Mouse (Mus musculus) MEL (cell line): Measurements from ENCODE around the gene Tubb2b. TPM values are rescaled to one million over a fixed set of nuclear protein-coding genes. Genes with fewer than 3 reads are reported as not detected.

Experiments
- DNase-seq: peaks from one replicate; pipeline ENCODE4 v3.0.0; 2011; ENCODE audit warnings: low read depth, low spot score
- H3K27ac ChIP-seq: 2 replicates; pipeline ENCODE4 v1.5.1; 2012; ENCODE audit warnings: low read depth, mild to moderate bottlenecking, control low read depth, low read length, moderate library complexity; ENCODE audit not compliant: control insufficient read depth
- H3K27me3 ChIP-seq, 2 experiments: fragments of 150-350 bp in 1 of 2; sonication (generic) in 1 of 2; 2 replicates each; pipeline ENCODE4 v1.6.1; 2012; ENCODE audit warnings: low read length in 2 of 2, mild to moderate bottlenecking in 2 of 2, improper control_type of control experiment in 1 of 2, moderate library complexity in 1 of 2; ENCODE audit not compliant: insufficient read depth in 2 of 2, control insufficient read depth in 1 of 2
- H3K36me3 ChIP-seq, 2 experiments: 2 replicates each; pipeline ENCODE4 v1.6.1; 2012 to 2014; ENCODE audit warnings: low read length in 2 of 2, improper control_type of control experiment in 1 of 2, inconsistent platforms in 1 of 2, mild to moderate bottlenecking in 1 of 2; ENCODE audit not compliant: insufficient read depth in 2 of 2, control insufficient read depth in 1 of 2
- H3K4me1 ChIP-seq, 2 experiments: fragments of 150-350 bp in 1 of 2; sonication (generic) in 1 of 2; 2 replicates each; pipeline ENCODE4 v1.6.1; 2012; ENCODE audit warnings: low read length in 2 of 2, improper control_type of control experiment in 1 of 2, mild to moderate bottlenecking in 1 of 2; ENCODE audit not compliant: insufficient read depth in 2 of 2, control insufficient read depth in 1 of 2
- H3K4me3 ChIP-seq, 2 experiments: fragments of 150-350 bp in 1 of 2; sonication (generic) in 1 of 2; 2 replicates each; pipeline ENCODE4 v1.5.1; 2012; ENCODE audit warnings: low read depth in 2 of 2, low read length in 2 of 2, mild to moderate bottlenecking in 2 of 2, moderate library complexity in 2 of 2, control low read depth in 1 of 2, improper control_type of control experiment in 1 of 2; ENCODE audit not compliant: control insufficient read depth in 1 of 2, insufficient read depth in 1 of 2
- H3K79me2 ChIP-seq: 2 replicates; pipeline ENCODE4 v1.6.1; 2012; ENCODE audit warnings: mild to moderate bottlenecking, low read length, moderate library complexity; ENCODE audit not compliant: control insufficient read depth, poor library complexity, insufficient read depth
- H3K9ac ChIP-seq: 2 replicates; pipeline ENCODE4 v1.6.1; 2012; ENCODE audit warnings: low read depth, mild to moderate bottlenecking, control low read depth, low read length, moderate library complexity; ENCODE audit not compliant: control insufficient read depth, poor library complexity, severe bottlenecking
- H3K9me3 ChIP-seq: fragments of 150-350 bp; sonication (generic); replicated peaks from 2 replicates; pipeline ENCODE4 v1.6.1; 2012; ENCODE audit warnings: mild to moderate bottlenecking, low read length, improper control_type of control experiment, moderate library complexity; ENCODE audit not compliant: insufficient read depth
- BHLHE40 ChIP-seq: IDR thresholded peaks from 2 replicates; pipeline ENCODE4 v1.6.1; 2012; ENCODE audit warnings: low read depth, mild to moderate bottlenecking, inconsistent platforms, low read length, improper control_type of control experiment, borderline replicate concordance
- CTCF ChIP-seq, 3 experiments: IDR thresholded peaks in 2 of 3; conservative IDR thresholded peaks in 1 of 3; 2 replicates each; pipeline ENCODE4 v1.5.1; 2011 to 2012; ENCODE audit warnings: low read length in 3 of 3, low read depth in 2 of 3, mild to moderate bottlenecking in 2 of 3, improper control_type of control experiment in 1 of 3, inconsistent platforms in 1 of 3, mixed read lengths in 1 of 3, moderate library complexity in 1 of 3; ENCODE audit not compliant: control insufficient read depth in 1 of 3, insufficient read depth in 1 of 3, poor library complexity in 1 of 3, severe bottlenecking in 1 of 3
- ELF1 ChIP-seq: IDR thresholded peaks from 2 replicates; pipeline ENCODE4 v1.6.1; 2014; ENCODE audit warnings: low read depth, mild to moderate bottlenecking, inconsistent platforms, low read length, improper control_type of control experiment, moderate library complexity
- GABPA ChIP-seq: IDR thresholded peaks from 2 replicates; pipeline ENCODE4 v1.6.1; 2012; ENCODE audit warnings: low read depth, mild to moderate bottlenecking, inconsistent platforms, low read length, improper control_type of control experiment, moderate library complexity
- GATA1 ChIP-seq: IDR thresholded peaks from 2 replicates; pipeline ENCODE4 v1.6.1; 2011; ENCODE audit warnings: low read depth, low read length, improper control_type of control experiment
- MAFK ChIP-seq: IDR thresholded peaks from 2 replicates; pipeline ENCODE4 v1.6.1; 2011; ENCODE audit warnings: low read depth, mild to moderate bottlenecking, low read length, improper control_type of control experiment, borderline replicate concordance
- MEF2A ChIP-seq: IDR thresholded peaks from 2 replicates; pipeline ENCODE4 v1.6.1; 2014; ENCODE audit warnings: low read depth, mild to moderate bottlenecking, inconsistent platforms, low read length, improper control_type of control experiment; ENCODE audit not compliant: poor library complexity, insufficient replicate concordance, severe bottlenecking; ENCODE audit errors: extremely low read depth
- POLR2AphosphoS5 ChIP-seq: IDR thresholded peaks from 2 replicates; pipeline ENCODE4 v1.6.1; 2012; ENCODE audit warnings: low read depth, borderline replicate concordance, mild to moderate bottlenecking, inconsistent platforms, low read length, moderate library complexity, mixed read lengths
- RAD21 ChIP-seq: IDR thresholded peaks from 2 replicates; pipeline ENCODE4 v1.6.1; 2011; ENCODE audit warnings: mild to moderate bottlenecking, low read depth, low read length, improper control_type of control experiment
- SMC3 ChIP-seq: IDR thresholded peaks from 2 replicates; pipeline ENCODE4 v1.6.1; 2011; ENCODE audit warnings: low read depth, low read length, improper control_type of control experiment
- TAL1 ChIP-seq: IDR thresholded peaks from 2 replicates; pipeline ENCODE4 v1.6.1; 2012; ENCODE audit warnings: mild to moderate bottlenecking, inconsistent platforms, low read length, moderate library complexity, mixed read lengths
- TBP ChIP-seq: IDR thresholded peaks from 2 replicates; pipeline ENCODE4 v1.8.0; 2011; ENCODE audit warnings: low read depth, low read length, improper control_type of control experiment
- ZC3H11A ChIP-seq: IDR thresholded peaks from 2 replicates; pipeline ENCODE4 v1.6.1; 2012; ENCODE audit warnings: low read depth, mild to moderate bottlenecking, inconsistent platforms, low read length, improper control_type of control experiment
- ZMIZ1 ChIP-seq: IDR thresholded peaks from 2 replicates; pipeline ENCODE4 v1.6.1; 2012; ENCODE audit warnings: low read depth, mild to moderate bottlenecking, inconsistent platforms, low read length, improper control_type of control experiment, moderate library complexity
- polyA plus RNA-seq, 2 experiments: library from polyadenylated mRNA; stranded (reverse) in 1 of 2; unstranded in 1 of 2; fragments of >175 nt in 1 of 2; fragments of >200 nt in 1 of 2; gene quantifications; 2 replicates each; pipeline versions ENCODE4 v1.2.1 to v1.2.4; 2012; ENCODE audit warnings: low replicate concordance in 2 of 2, low read depth in 1 of 2; ENCODE audit not compliant: insufficient read length in 2 of 2, insufficient read depth in 1 of 2, missing spikeins in 1 of 2
- total RNA-seq: library from RNA; depleted of rRNA; stranded (reverse); fragments of 300-350 nt; gene quantifications from 2 replicates; pipeline ENCODE4 v1.2.3, GENCODE M21; 2012

The Tubb2b gene
- total and polyA plus RNA-seq, 3 experiments, result 1.4 to 10.6 TPM; not detected in 1

DNA sequence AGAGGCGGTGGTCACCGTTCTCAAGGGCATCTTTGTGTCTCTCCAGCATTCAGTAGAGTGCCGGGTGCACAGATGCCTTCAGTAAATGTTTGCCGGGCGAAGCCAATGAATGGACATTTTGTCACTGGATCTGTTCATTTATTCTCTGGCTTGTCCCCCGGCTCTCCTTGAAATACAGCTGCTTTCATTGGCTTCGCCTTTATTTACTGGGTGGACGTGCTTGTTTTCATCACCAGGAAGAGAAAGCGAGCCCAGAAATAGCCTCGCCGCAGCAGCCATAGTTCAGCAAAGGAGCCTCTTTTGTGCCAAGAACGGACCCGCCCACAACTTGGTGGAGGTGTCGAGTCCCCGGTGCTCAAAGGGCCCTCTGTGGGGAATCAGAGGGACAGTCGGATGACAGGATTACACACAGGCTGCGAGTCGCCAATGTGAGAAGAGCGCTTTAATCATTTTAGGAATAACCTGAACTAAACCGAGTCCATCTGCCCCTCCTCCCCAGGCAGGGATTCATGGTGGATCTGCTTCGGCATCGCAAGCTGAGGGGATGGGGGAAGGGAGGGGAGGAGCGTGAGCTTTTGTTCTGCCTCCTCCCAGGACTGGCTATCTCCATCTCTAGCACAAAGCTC, 18.6 kb upstream of the Tubb2b start:
- H3K9me3 ChIP-seq, result no peaks in the 10 kb centered on the region
- TF ChIP-seq ZC3H11A (no peak), ZMIZ1 (no peak), GATA1 (no peak), BHLHE40 (no peak), GABPA (no peak), TBP (no peak), SMC3 (no peak), RAD21 (no peak), MAFK (no peak), ELF1 (no peak)
- H3K9ac ChIP-seq, result no peak overlapping the region
- no peak for DNase-seq
- H3K27me3 ChIP-seq, result peaks cover 0 to 2% of the 10 kb centered on the region in 2 experiments; a peak in 1 of 4 replicates
- H3K4me3 ChIP-seq, result no peak overlapping the region
- H3K36me3 ChIP-seq, result no peaks in the 10 kb centered on the region
- no peak overlapping the region for H3K27ac ChIP-seq
- no peaks in the 10 kb centered on the region for H3K79me2 ChIP-seq
- H3K4me1 ChIP-seq, result no peaks in the 10 kb centered on the region

DNA sequence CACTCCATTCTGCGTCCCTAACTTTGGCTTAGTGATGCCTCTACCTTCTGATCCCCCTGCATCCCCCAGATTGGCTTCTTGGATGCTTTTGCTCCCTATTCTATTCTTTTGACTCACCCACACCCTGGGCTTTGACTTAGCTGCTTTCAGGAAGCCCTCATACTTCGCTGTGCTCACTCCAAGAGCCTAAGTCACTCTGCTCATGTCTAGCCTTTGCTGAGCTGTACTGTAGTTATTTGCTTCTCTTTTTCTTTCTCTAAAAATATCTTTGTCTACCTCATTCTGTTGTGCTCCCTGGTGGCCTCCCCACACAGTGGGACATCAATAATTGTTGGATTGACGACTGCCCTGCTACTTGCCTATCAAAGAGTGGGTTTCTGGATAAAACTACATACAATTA, 17.9 kb upstream of the Tubb2b start:
- Histone ChIP-seq H3K4me1 (no peaks in the 10 kb centered on the region), H3K27ac (no peak overlapping the region), H3K4me3 (no peak overlapping the region), H3K9ac (no peak overlapping the region), H3K9me3 (no peaks in the 10 kb centered on the region), H3K27me3 (peaks cover 0 to 2% of the 10 kb centered on the region in 2 experiments; a peak in 1 of 4 replicates), H3K36me3 (no peaks in the 10 kb centered on the region), H3K79me2 (no peaks in the 10 kb centered on the region)
- DNase-seq, result no peak
- TF ChIP-seq TAL1 (no peak), GABPA (no peak)
- TF ChIP-seq, all 39 proteins: peak for 0

DNA sequence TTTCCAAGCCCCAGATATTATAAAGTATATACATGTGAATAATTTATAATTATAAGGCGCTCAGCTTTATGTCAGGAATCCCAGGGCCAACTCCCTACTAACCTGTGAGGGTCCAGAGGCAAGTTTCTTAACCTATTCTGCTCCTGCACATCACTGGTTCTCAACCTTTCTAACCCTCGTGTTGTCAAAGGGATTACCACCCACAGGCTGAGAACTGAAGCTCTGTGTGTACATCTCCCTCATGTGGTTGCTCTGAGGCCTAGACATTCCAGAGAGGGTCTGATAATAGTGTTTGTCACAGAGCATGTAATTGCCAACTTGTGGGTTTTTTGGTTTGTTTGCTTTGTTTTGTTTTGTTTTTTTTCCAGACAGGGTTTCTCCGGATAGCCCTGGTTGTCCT, 16.6 kb upstream of the Tubb2b start:
- Histone ChIP-seq H3K27ac (no peak overlapping the region), H3K79me2 (no peaks in the 10 kb centered on the region), H3K9ac (no peak overlapping the region), H3K27me3 (peaks cover 0 to 2% of the 10 kb centered on the region in 2 experiments; a peak in 1 of 4 replicates), H3K4me1 (no peaks in the 10 kb centered on the region), H3K4me3 (no peak overlapping the region), H3K36me3 (no peaks in the 10 kb centered on the region), H3K9me3 (no peaks in the 10 kb centered on the region)
- peak; percentile 62 for TF ChIP-seq SMC3
- no peak for TF ChIP-seq MEF2A
- TF ChIP-seq TBP, result no peak
- TF ChIP-seq POLR2AphosphoS5, result no peak
- TF ChIP-seq CTCF (IDR thresholded peaks at IDR 0.05 in 2 of 3, conservative IDR thresholded peaks at IDR 0.05 in 1 of 3; ENCODE audit: control insufficient read depth in 1 of 3, insufficient read depth in 1 of 3, low read depth in 2 of 3, low read length in 3 of 3, poor library complexity in 1 of 3, severe bottlenecking in 1 of 3), result peak in 2 of 3 experiments; percentile 6 to 49; a peak in 3 of 6 replicates
- peak; percentile 44 for TF ChIP-seq RAD21
- TF ChIP-seq ZC3H11A, result peak; percentile 50; the same call in 1 of the 2 replicates
- no peak for DNase-seq
